Mouse (Mus musculus) lung, adult 2 months (tissue): ENCODE results near the gene Ifi202b.
"Not testable (repeated sequence)": the region's sequence is repeated elsewhere in the genome, so short reads cannot be mapped to it uniquely, and the experiment has no call there.

Experiments
- CTCF ChIP-seq: fragments of 200-500 bp; IDR thresholded peaks from 2 replicates; pipeline ENCODE4 v1.5.1; 2011; ENCODE audit warnings: mild to moderate bottlenecking, low read length, control low read depth; ENCODE audit not compliant: insufficient read depth
- POLR2A ChIP-seq: fragments of 200-500 bp; IDR thresholded peaks from 2 replicates; pipeline ENCODE4 v1.6.1; 2011; ENCODE audit warnings: low read depth, mild to moderate bottlenecking, control low read depth, low read length, borderline replicate concordance; ENCODE audit errors: extremely low read depth

DNA sequence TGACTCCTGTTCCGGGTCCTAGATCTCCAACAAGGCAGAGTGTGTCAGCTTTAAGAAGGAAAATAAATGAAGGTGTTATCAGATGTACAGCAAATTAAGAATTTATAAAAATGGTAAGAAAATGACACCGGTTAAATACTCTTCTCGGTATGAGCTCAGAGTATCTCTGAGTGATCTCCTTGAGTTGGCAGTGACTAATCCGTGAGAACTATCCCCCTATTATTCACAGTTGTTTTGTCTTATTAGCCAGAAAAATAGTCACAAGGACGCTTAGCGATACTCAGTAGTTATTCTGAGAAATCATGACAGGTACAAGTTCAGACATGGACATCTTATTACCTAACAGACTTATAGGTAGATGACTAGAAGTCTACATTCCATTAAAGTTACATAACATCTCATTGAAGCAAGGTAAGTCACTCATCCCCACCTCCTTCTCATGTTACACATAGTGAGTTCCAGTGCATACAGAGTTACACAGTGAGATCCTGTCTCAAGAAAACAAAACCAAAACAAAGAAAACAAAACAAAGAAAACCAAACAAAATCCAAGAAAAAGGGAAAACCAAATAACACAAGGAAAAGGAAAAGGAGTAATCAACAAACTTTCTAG, at the start of gene Ifi202b:
- not testable (repeated sequence) for TF ChIP-seq CTCF, POLR2A
